Mouse (Mus musculus) liver, embryonic 11.5 days (tissue): ENCODE measurements at regions not wholly inside any gene's neighbourhood (a gene's known extent, or its start where the extent isn't known, plus 50 kb on each side); places are given as distances from the start of the nearest gene placed in this dataset.
"Not testable (repeated sequence)": the region's sequence is repeated elsewhere in the genome, so short reads cannot be mapped to it uniquely, and the experiment has no call there.

Experiments
- ATAC-seq: fragments of 200-750 bp; cut with Nextera tagmentation; replicated peaks from 2 replicates; pipeline ENCODE4 v1.8.0; 2017; ENCODE audit warnings: moderate number of reproducible peaks, mild to moderate bottlenecking, moderate TSS enrichment, moderate library complexity; ENCODE audit not compliant: low FRiP score
- DNase-seq: peaks from one replicate; pipeline ENCODE4 v3.0.0-alpha.2; 2017; ENCODE audit warnings: low spot score
- H3K27ac ChIP-seq: fragments of 300-500 bp; sonication (generic); 2 replicates; pipeline ENCODE4 v1.5.1; 2014; ENCODE audit warnings: mild to moderate bottlenecking, low read depth, low read length, control low read depth
- H3K27me3 ChIP-seq: fragments of 300-500 bp; sonication (generic); replicated peaks from 2 replicates; pipeline ENCODE4 v1.6.1; 2014; ENCODE audit warnings: low read length, mixed read lengths; ENCODE audit not compliant: control insufficient read depth, insufficient read depth
- H3K36me3 ChIP-seq: fragments of 300-500 bp; sonication (generic); 2 replicates; pipeline ENCODE4 v1.6.1; 2014; ENCODE audit warnings: mild to moderate bottlenecking, low read length, moderate library complexity, mixed read lengths; ENCODE audit not compliant: control insufficient read depth, insufficient read depth
- H3K4me1 ChIP-seq: fragments of 300-500 bp; sonication (generic); replicated peaks from 2 replicates; pipeline ENCODE4 v1.6.1; 2014; ENCODE audit warnings: low read length, mixed read lengths; ENCODE audit not compliant: control insufficient read depth, insufficient read depth
- H3K4me2 ChIP-seq: fragments of 300-500 bp; sonication (generic); 2 replicates; pipeline ENCODE4 v1.6.1; 2014; ENCODE audit warnings: mild to moderate bottlenecking, control low read depth, moderate library complexity
- H3K4me3 ChIP-seq: fragments of 300-500 bp; sonication (generic); 2 replicates; pipeline ENCODE4 v1.5.1; 2014; ENCODE audit warnings: low read depth, low read length, control low read depth
- H3K9ac ChIP-seq: fragments of 300-500 bp; sonication (generic); 2 replicates; pipeline ENCODE4 v1.6.1; 2014; ENCODE audit warnings: low read depth, low read length, control low read depth
- H3K9me3 ChIP-seq: fragments of 300-500 bp; sonication (generic); 2 replicates; pipeline ENCODE4 v1.6.1; 2016; ENCODE audit warnings: low read length, inconsistent platforms, mixed read lengths; ENCODE audit not compliant: control insufficient read depth
- WGBS: fragments of 180-500 bp; shearing (Covaris S2); extraction: QIAGEN DNeasy Blood & Tissue Kit; methylation state at CpG from one replicate; pipeline ENCODE4 v1.1.7; 2014; 5-methylcytosine and 5-hydroxymethylcytosine counted together

DNA sequence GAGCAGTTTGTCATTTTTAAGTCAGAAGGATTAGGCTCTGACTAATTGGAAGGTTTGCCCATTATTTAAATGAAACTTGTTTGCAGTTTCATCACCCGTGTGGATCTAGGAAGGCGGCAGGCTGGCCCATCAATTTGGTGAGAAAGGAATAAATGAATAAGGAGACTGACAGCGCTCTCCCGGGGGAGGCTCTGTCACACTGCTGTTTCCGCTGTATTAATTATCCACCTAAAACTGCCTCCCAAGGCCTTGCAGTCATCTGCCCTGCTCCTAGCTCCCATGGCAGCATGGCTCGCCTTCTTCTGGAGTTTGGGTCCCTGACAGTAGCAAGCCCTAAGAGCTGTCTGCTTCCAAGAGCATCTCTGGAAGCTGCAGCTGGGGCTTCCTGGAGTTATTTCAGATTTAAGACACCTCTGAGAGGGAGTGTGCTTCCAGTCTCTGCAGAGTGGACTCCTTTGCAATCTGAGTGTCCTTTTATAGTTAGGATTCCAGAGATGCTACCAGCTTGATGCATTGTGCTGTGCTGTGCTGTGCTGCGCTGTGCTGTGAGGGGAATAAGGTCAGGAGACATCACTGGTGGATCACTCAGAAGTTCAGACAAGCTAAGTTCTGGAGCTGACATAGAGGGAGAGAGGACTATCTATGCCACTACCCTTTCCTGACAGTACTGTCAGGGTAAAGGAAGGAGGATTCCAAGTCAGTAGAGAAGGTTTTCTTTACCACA, 452.9 kb upstream of the Arid1b start:
- no peak overlapping the region for H3K27ac ChIP-seq
- no peaks in the 10 kb centered on the region for H3K36me3 ChIP-seq
- 39% methylated on average over 7 of the region's 7 CpGs for WGBS
- no peaks in the 10 kb centered on the region for H3K4me1 ChIP-seq
- DNase-seq: no peak
- no peaks in the 10 kb centered on the region for H3K27me3 ChIP-seq
- no peak overlapping the region for H3K4me3 ChIP-seq
- ATAC-seq: no peak
- no peak overlapping the region for H3K9ac ChIP-seq
- H3K4me2 ChIP-seq: no peak overlapping the region
- no peaks in the 10 kb centered on the region for H3K9me3 ChIP-seq

DNA sequence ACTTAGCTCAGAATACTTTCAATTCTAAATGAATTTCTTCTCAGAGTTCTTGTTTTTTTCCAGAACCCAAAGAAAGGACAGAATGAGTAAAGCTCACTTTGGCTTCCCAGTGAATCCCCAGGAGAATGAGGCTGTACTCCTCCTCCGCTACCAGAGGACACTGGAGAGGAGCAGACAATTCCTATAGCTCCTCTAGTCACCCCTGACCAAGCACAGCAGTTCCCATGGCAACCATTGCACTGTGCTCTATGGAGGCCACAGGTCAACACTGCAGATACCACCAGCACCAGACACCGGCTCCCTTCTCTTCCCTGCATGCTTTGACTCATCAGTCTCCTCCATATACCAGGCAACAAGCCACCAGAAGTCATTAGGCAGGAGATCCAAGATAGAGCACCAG, 447.6 kb upstream of the Arid1b start:
- Histone ChIP-seq H3K4me1 (no peaks in the 10 kb centered on the region), H3K27me3 (no peaks in the 10 kb centered on the region), H3K36me3 (no peaks in the 10 kb centered on the region), H3K9me3 (no peaks in the 10 kb centered on the region), H3K4me3 (no peak overlapping the region), H3K27ac (no peak overlapping the region), H3K9ac (no peak overlapping the region), H3K4me2 (no peak overlapping the region)
- no peak; the same call in 1 of the 2 replicates for ATAC-seq
- no peak for DNase-seq
- WGBS: 63% methylated on average over 2 of the region's 2 CpGs

DNA sequence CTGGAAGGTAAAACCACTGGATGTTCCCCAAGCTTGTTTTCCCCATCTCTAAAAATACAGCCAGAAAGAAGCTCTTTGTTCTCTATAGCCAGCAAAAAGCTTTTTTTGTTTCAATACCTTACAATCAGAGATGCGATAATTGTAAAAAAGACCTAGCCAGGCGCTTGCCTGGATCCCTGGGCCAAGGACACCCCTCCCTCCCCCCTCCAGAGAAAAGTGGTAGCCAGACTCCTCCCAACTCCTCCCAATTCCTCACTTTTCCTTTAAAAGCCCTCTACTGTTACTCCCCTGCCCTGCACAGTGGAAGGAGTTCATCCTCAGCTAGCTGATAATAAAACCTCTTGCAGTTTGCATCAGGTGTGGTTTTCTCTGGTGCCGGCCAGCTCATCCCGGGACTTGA, 441.1 kb upstream of the Arid1b start:
- not testable (repeated sequence) for ATAC-seq, H3K4me1 ChIP-seq, H3K36me3 ChIP-seq, H3K9ac ChIP-seq, H3K9me3 ChIP-seq, H3K27me3 ChIP-seq, H3K4me2 ChIP-seq, DNase-seq, H3K27ac ChIP-seq, H3K4me3 ChIP-seq
- 84% methylated on average over 4 of the region's 4 CpGs for WGBS

GRCm38 (mm10) chr17:4563641-4564040, 430.5 kb upstream of the Arid1b start:
- Histone ChIP-seq H3K27me3 (no peaks in the 10 kb centered on the region), H3K4me2 (no peak overlapping the region), H3K4me3 (no peak overlapping the region), H3K27ac (no peak overlapping the region), H3K36me3 (no peaks in the 10 kb centered on the region), H3K9ac (no peak overlapping the region), H3K4me1 (no peaks in the 10 kb centered on the region), H3K9me3 (no peaks in the 10 kb centered on the region)
- ATAC-seq (no peak), DNase-seq (no peak)
- WGBS: 67% methylated on average over 3 of the region's 3 CpGs

GRCm38 (mm10) chr17:4576883-4577282, 417.2 kb upstream of the Arid1b start:
- H3K9me3 ChIP-seq: no peaks in the 10 kb centered on the region
- ATAC-seq: no peak
- WGBS: 47% methylated on average over 5 of the region's 5 CpGs

DNA sequence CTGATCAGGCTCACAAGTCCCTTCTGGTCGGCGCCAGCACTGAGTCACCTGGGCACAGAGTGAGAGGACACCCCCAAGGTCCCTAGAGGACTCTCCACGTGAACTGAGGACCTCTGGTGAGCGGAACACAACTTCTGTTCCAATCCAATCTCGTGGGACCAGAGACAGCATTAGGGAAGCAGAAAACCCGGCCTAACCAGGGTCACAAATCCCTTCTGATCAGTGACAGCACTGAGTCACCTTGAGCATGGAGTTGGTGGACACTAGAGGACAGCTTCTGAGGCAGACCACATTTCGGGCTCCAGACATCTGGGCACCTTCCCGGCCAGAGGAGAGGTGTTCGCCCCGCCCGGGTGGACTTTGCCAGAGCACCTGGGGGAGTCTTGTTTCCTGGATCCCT, 412.3 kb upstream of the Arid1b start:
- H3K27me3 ChIP-seq: no peaks in the 10 kb centered on the region
- no peaks in the 10 kb centered on the region for H3K9me3 ChIP-seq
- H3K27ac ChIP-seq: no peak overlapping the region
- no peak overlapping the region for H3K4me3 ChIP-seq
- no peaks in the 10 kb centered on the region for H3K36me3 ChIP-seq
- H3K9ac ChIP-seq: no peak overlapping the region
- H3K4me1 ChIP-seq: no peaks in the 10 kb centered on the region
- 85% methylated on average over 11 of the region's 11 CpGs for WGBS
- ATAC-seq (no peak), DNase-seq (no peak)
- H3K4me2 ChIP-seq: no peak overlapping the region

More at GRCm38 (mm10) chr17:4576883-4577282, 417.2 kb upstream of the Arid1b start:
- no peak for DNase-seq
- H3K27ac ChIP-seq: no peak overlapping the region
- no peaks in the 10 kb centered on the region for H3K36me3 ChIP-seq
- no peak overlapping the region for H3K9ac ChIP-seq
- no peak overlapping the region for H3K4me2 ChIP-seq
- H3K4me3 ChIP-seq: no peak overlapping the region
- no peaks in the 10 kb centered on the region for H3K27me3 ChIP-seq
- H3K4me1 ChIP-seq: no peaks in the 10 kb centered on the region

- H3K9me3 ChIP-seq: no peaks in the 10 kb centered on the region
- DNase-seq (no peak), ATAC-seq (no peak)
- no peak overlapping the region for H3K4me3 ChIP-seq
- H3K27me3 ChIP-seq: no peaks in the 10 kb centered on the region
- H3K36me3 ChIP-seq: no peaks in the 10 kb centered on the region
- H3K4me2 ChIP-seq: no peak overlapping the region
- 79% methylated on average over 8 of the region's 8 CpGs for WGBS
- no peaks in the 10 kb centered on the region for H3K4me1 ChIP-seq
- H3K27ac ChIP-seq: no peak overlapping the region
- no peak overlapping the region for H3K9ac ChIP-seq
These were observed 383.7 kb upstream of the Arid1b start for GRCm38 (mm10) chr17:4610481-4610880.

GRCm38 (mm10) chr17:4610993-4611392, 383.1 kb upstream of the Arid1b start:
- H3K4me2 ChIP-seq: no peak overlapping the region
- DNase-seq: no peak

GRCm38 (mm10) chr17:4611711-4612110, 382.4 kb upstream of the Arid1b start:
- no peak overlapping the region for H3K4me3 ChIP-seq
- no peaks in the 10 kb centered on the region for H3K4me1 ChIP-seq
- no peaks in the 10 kb centered on the region for H3K36me3 ChIP-seq
- H3K9me3 ChIP-seq: no peaks in the 10 kb centered on the region
- no peak overlapping the region for H3K4me2 ChIP-seq
- no peak for DNase-seq
- H3K27ac ChIP-seq: no peak overlapping the region
- no peaks in the 10 kb centered on the region for H3K27me3 ChIP-seq
- no peak for ATAC-seq
- H3K9ac ChIP-seq: no peak overlapping the region
- WGBS: 74% methylated on average over 2 of the region's 2 CpGs

More at GRCm38 (mm10) chr17:4610993-4611392, 383.1 kb upstream of the Arid1b start:
- Histone ChIP-seq H3K36me3 (no peaks in the 10 kb centered on the region), H3K9ac (no peak overlapping the region), H3K4me1 (no peaks in the 10 kb centered on the region), H3K9me3 (no peaks in the 10 kb centered on the region), H3K27me3 (no peaks in the 10 kb centered on the region), H3K4me3 (no peak overlapping the region), H3K27ac (no peak overlapping the region)
- no peak for ATAC-seq
- WGBS: 84% methylated on average over 5 of the region's 5 CpGs
